Mouse (Mus musculus): ENCODE measurements at regions not wholly inside any gene's neighbourhood (a gene's known extent, or its start where the extent isn't known, plus 50 kb on each side); places are given as distances from the start of the nearest gene placed in this dataset.

DNA sequence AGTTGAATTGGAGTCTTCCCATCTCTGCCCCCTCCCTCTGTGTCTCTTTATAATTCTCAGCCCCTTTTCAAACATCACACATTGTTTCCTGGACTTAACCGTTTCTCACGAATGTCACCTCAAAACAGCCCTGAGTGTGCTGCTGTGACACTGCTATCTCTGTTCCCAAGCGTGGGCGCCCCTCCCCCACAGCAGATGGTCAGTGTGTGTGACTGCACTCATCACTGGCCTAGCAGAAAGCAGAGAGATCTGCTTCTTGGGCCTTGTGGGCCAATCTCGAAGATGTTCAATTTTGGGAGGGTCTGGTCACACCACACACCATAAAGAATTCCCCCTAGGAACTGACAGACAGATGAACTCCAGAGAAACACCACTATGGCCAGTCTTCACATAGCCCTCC lies 253.3 kb upstream of the Arid1b start:
- H3K27ac ChIP-seq (ENCODE audit: insufficient read depth, low read depth, low read length, poor library complexity, severe bottlenecking): no peak overlapping the region
- no peak for TF ChIP-seq ZNF384 (IDR thresholded peaks at IDR 0.05; ENCODE audit: low read depth, low read length)
- no peak for TF ChIP-seq HCFC1 (IDR thresholded peaks at IDR 0.05; ENCODE audit: borderline replicate concordance, insufficient read depth, low read length)
- TF ChIP-seq CHD2 (IDR thresholded peaks at IDR 0.05; ENCODE audit: low read depth, low read length): no peak
- no peak for TF ChIP-seq MAFK (IDR thresholded peaks at IDR 0.05; ENCODE audit: insufficient read depth, low read depth, low read length)
- TF ChIP-seq ZC3H11A (IDR thresholded peaks at IDR 0.05; ENCODE audit: borderline replicate concordance, low read depth, low read length): no peak
- H3K9me3 ChIP-seq (ENCODE audit: control insufficient read depth, insufficient read depth, low read depth, low read length): no peaks in the 10 kb centered on the region
- H3K4me1 ChIP-seq (ENCODE audit: control insufficient read depth in 2 of 2, insufficient read depth in 2 of 2, low read length in 2 of 2, poor library complexity in 1 of 2): no peaks in the 10 kb centered on the region
- DNase-seq (ENCODE audit: low read depth, low spot score): no peak
- H3K36me3 ChIP-seq (ENCODE audit: control insufficient read depth, insufficient read depth, low read length, poor library complexity, severe bottlenecking): no peaks in the 10 kb centered on the region
- in situ Hi-C loops (cut with MboI; ENCODE audit: low sequenced_read_pairs in 2 of 2, unreplicated experiment in 2 of 2): no loop called here
- H3K4me3 ChIP-seq (ENCODE audit: insufficient read depth in 1 of 2, low read depth in 1 of 2, low read length in 2 of 2, poor library complexity in 1 of 2, severe bottlenecking in 1 of 2): no peak overlapping the region
- no peak overlapping the region for H3K9ac ChIP-seq (ENCODE audit: insufficient read depth, low read depth, low read length, poor library complexity, severe bottlenecking)

DNA sequence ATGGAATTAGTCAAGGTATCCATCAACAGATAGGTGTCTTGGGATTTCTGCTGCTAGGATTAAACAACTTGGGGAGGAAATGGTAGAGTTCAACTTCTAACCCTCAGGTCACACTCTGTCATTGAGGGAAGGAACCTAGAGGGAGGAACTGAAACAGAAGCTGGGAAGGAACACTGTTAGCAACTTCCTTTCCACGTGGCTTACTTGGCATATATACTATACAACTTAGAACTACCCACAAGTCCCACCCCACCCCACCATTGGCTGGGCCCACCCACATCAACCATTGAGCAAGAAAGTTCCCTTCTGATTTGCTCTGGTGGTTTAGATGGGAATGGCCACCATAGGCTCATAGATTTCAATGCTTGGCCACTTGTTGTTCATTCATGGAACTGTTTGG lies 251.8 kb upstream of the Arid1b start:
- Histone ChIP-seq H3K9me3 (ENCODE audit: control insufficient read depth, insufficient read depth, low read depth, low read length) (no peaks in the 10 kb centered on the region), H3K27ac (ENCODE audit: insufficient read depth, low read depth, low read length, poor library complexity, severe bottlenecking) (no peak overlapping the region), H3K4me1 (ENCODE audit: control insufficient read depth in 2 of 2, insufficient read depth in 2 of 2, low read length in 2 of 2, poor library complexity in 1 of 2) (no peaks in the 10 kb centered on the region), H3K9ac (ENCODE audit: insufficient read depth, low read depth, low read length, poor library complexity, severe bottlenecking) (no peak overlapping the region), H3K36me3 (ENCODE audit: control insufficient read depth, insufficient read depth, low read length, poor library complexity, severe bottlenecking) (no peaks in the 10 kb centered on the region), H3K4me3 (ENCODE audit: insufficient read depth in 1 of 2, low read depth in 1 of 2, low read length in 2 of 2, poor library complexity in 1 of 2, severe bottlenecking in 1 of 2) (no peak overlapping the region)
- TF ChIP-seq ZNF384 (IDR thresholded peaks at IDR 0.05; ENCODE audit: low read depth, low read length) (no peak), CHD2 (IDR thresholded peaks at IDR 0.05; ENCODE audit: low read depth, low read length) (no peak), HCFC1 (IDR thresholded peaks at IDR 0.05; ENCODE audit: borderline replicate concordance, insufficient read depth, low read length) (no peak), ZC3H11A (IDR thresholded peaks at IDR 0.05; ENCODE audit: borderline replicate concordance, low read depth, low read length) (no peak)
- DNase-seq (ENCODE audit: low read depth, low spot score): no peak
- in situ Hi-C loops (cut with MboI; ENCODE audit: low sequenced_read_pairs in 2 of 2, unreplicated experiment in 2 of 2): no loop called here

DNA sequence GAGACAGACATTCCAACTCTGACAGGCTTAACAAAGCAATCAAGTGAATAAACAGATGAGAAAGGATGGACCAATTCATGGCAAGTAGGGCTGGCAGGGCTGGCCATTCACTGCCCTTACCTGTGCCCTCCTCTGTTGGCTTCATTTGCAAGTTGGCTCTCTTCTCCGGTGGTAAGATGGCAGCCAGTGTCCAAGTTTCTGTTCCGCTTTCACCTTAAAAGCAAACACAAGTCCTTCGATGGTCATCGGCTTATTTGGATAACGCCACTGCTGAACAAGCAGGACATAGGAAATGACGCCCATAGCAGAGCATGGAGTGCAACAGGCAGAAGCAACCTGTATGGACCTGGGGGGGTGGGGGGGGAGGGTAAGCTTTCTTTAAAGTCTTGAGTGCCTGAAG lies 231.2 kb upstream of the Arid1b start:
- no peaks in the 10 kb centered on the region for H3K36me3 ChIP-seq (ENCODE audit: control insufficient read depth, insufficient read depth, low read length, poor library complexity, severe bottlenecking)
- H3K4me3 ChIP-seq (ENCODE audit: insufficient read depth in 1 of 2, low read depth in 1 of 2, low read length in 2 of 2, poor library complexity in 1 of 2, severe bottlenecking in 1 of 2): no peak overlapping the region
- in situ Hi-C loops (cut with MboI; ENCODE audit: low sequenced_read_pairs in 2 of 2, unreplicated experiment in 2 of 2): no loop called here
- no peak for TF ChIP-seq ZC3H11A (IDR thresholded peaks at IDR 0.05; ENCODE audit: borderline replicate concordance, low read depth, low read length)
- TF ChIP-seq CHD2 (IDR thresholded peaks at IDR 0.05; ENCODE audit: low read depth, low read length): no peak
- no peak for TF ChIP-seq MAFK (IDR thresholded peaks at IDR 0.05; ENCODE audit: insufficient read depth, low read depth, low read length)
- TF ChIP-seq ZNF384 (IDR thresholded peaks at IDR 0.05; ENCODE audit: low read depth, low read length): no peak
- no peak for TF ChIP-seq HCFC1 (IDR thresholded peaks at IDR 0.05; ENCODE audit: borderline replicate concordance, insufficient read depth, low read length)
- H3K27ac ChIP-seq (ENCODE audit: insufficient read depth, low read depth, low read length, poor library complexity, severe bottlenecking): no peak overlapping the region
- H3K4me1 ChIP-seq (ENCODE audit: control insufficient read depth in 2 of 2, insufficient read depth in 2 of 2, low read length in 2 of 2, poor library complexity in 1 of 2): no peaks in the 10 kb centered on the region
- H3K9ac ChIP-seq (ENCODE audit: insufficient read depth, low read depth, low read length, poor library complexity, severe bottlenecking): no peak overlapping the region
- DNase-seq (ENCODE audit: low read depth, low spot score): no peak
- H3K9me3 ChIP-seq (ENCODE audit: control insufficient read depth, insufficient read depth, low read depth, low read length): no peaks in the 10 kb centered on the region

DNA sequence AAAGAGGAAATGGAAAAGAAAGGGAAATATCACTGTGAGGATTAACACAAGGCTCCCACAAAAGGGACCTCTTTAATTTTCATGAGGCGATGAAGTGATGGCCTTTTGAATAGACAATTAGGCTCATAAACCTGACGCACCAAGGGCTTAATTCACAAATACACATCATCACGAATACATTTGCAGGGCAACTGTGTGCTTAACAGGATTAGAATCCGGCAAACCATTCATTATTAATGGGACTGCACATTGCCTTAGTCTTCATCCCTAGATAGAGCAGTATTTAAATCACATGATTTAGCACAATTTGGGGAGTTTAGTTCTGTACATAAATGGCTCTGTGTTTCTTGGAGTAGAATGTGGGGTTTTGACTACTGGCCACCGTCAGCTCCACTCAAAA lies 228.4 kb upstream of the Arid1b start:
- H3K9ac ChIP-seq (ENCODE audit: insufficient read depth, low read depth, low read length, poor library complexity, severe bottlenecking): no peak overlapping the region
- in situ Hi-C loops (cut with MboI; ENCODE audit: low sequenced_read_pairs in 2 of 2, unreplicated experiment in 2 of 2): no loop called here
- TF ChIP-seq ZC3H11A (IDR thresholded peaks at IDR 0.05; ENCODE audit: borderline replicate concordance, low read depth, low read length) (no peak), MAFK (IDR thresholded peaks at IDR 0.05; ENCODE audit: insufficient read depth, low read depth, low read length) (no peak), ZNF384 (IDR thresholded peaks at IDR 0.05; ENCODE audit: low read depth, low read length) (no peak), CHD2 (IDR thresholded peaks at IDR 0.05; ENCODE audit: low read depth, low read length) (no peak), HCFC1 (IDR thresholded peaks at IDR 0.05; ENCODE audit: borderline replicate concordance, insufficient read depth, low read length) (no peak)
- H3K36me3 ChIP-seq (ENCODE audit: control insufficient read depth, insufficient read depth, low read length, poor library complexity, severe bottlenecking): no peaks in the 10 kb centered on the region
- no peak overlapping the region for H3K27ac ChIP-seq (ENCODE audit: insufficient read depth, low read depth, low read length, poor library complexity, severe bottlenecking)
- H3K4me1 ChIP-seq (ENCODE audit: control insufficient read depth in 2 of 2, insufficient read depth in 2 of 2, low read length in 2 of 2, poor library complexity in 1 of 2): no peaks in the 10 kb centered on the region
- H3K4me3 ChIP-seq (ENCODE audit: insufficient read depth in 1 of 2, low read depth in 1 of 2, low read length in 2 of 2, poor library complexity in 1 of 2, severe bottlenecking in 1 of 2): no peak overlapping the region
- no peak for DNase-seq (ENCODE audit: low read depth, low spot score)
- H3K9me3 ChIP-seq (ENCODE audit: control insufficient read depth, insufficient read depth, low read depth, low read length): no peaks in the 10 kb centered on the region

DNA sequence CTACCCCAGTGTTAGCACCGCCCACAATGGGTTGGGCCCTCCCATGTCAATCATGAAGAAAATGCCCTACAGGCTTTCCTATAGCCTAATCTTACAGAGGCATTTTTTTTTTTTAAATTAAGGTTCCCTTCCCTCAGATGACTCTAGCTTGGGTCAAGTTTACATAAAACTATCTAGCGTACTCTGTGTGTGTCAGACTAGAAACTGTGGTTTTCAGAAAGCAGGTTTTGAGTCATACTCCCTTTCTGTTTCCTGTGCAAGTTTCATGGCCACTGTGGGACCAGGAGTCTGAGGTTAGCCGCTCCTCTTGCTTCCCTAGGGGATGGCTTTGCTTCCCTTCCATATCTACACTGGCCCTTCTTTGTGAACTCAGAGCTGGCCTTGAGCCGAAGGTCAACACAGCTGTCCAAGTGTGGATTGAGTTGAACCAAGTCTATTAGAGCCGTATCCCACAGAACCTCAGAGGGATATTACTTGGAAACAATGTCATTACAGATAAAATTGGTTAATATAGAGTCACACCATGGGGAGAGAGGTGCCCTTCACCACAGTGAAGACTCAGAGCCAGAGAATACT lies 226.1 kb upstream of the Arid1b start:
- no peak for TF ChIP-seq HCFC1 (IDR thresholded peaks at IDR 0.05; ENCODE audit: borderline replicate concordance, insufficient read depth, low read length)
- TF ChIP-seq MAFK (IDR thresholded peaks at IDR 0.05; ENCODE audit: insufficient read depth, low read depth, low read length): no peak
- no peak for TF ChIP-seq ZNF384 (IDR thresholded peaks at IDR 0.05; ENCODE audit: low read depth, low read length)
- TF ChIP-seq ZC3H11A (IDR thresholded peaks at IDR 0.05; ENCODE audit: borderline replicate concordance, low read depth, low read length): no peak
- no peak for TF ChIP-seq CHD2 (IDR thresholded peaks at IDR 0.05; ENCODE audit: low read depth, low read length)
- Histone ChIP-seq H3K27ac (ENCODE audit: insufficient read depth, low read depth, low read length, poor library complexity, severe bottlenecking) (no peak overlapping the region), H3K9me3 (ENCODE audit: control insufficient read depth, insufficient read depth, low read depth, low read length) (no peaks in the 10 kb centered on the region), H3K4me3 (ENCODE audit: insufficient read depth in 1 of 2, low read depth in 1 of 2, low read length in 2 of 2, poor library complexity in 1 of 2, severe bottlenecking in 1 of 2) (no peak overlapping the region), H3K36me3 (ENCODE audit: control insufficient read depth, insufficient read depth, low read length, poor library complexity, severe bottlenecking) (no peaks in the 10 kb centered on the region), H3K9ac (ENCODE audit: insufficient read depth, low read depth, low read length, poor library complexity, severe bottlenecking) (no peak overlapping the region), H3K4me1 (ENCODE audit: control insufficient read depth in 2 of 2, insufficient read depth in 2 of 2, low read length in 2 of 2, poor library complexity in 1 of 2) (no peaks in the 10 kb centered on the region)
- in situ Hi-C loops (cut with MboI; ENCODE audit: low sequenced_read_pairs in 2 of 2, unreplicated experiment in 2 of 2): no loop called here
- DNase-seq (ENCODE audit: low read depth, low spot score): no peak

All from ES-E14 (cell line).